Mouse (Mus musculus) kidney, postnatal 0 days (tissue): ENCODE data around the gene Fam169a. TPM values are rescaled to one million over a fixed set of nuclear protein-coding genes. Genes with fewer than 3 reads are reported as not detected.

Experiments
- ATAC-seq: fragments of 200-750 bp; cut with Nextera tagmentation; replicated peaks from 2 replicates; pipeline ENCODE4 v1.8.0; 2017; ENCODE audit warnings: low read depth, moderate number of reproducible peaks, moderate TSS enrichment, moderate library complexity; ENCODE audit not compliant: low FRiP score
- DNase-seq: peaks from one replicate; pipeline ENCODE4 v3.0.0-alpha.2; 2016; ENCODE audit warnings: low spot score
- H3K27ac ChIP-seq: fragments of 300-500 bp; sonication (generic); 2 replicates; pipeline ENCODE4 v1.5.1; 2014; ENCODE audit warnings: mild to moderate bottlenecking
- H3K27me3 ChIP-seq: fragments of 300-500 bp; sonication (generic); 2 replicates; pipeline ENCODE4 v1.6.1; 2014; ENCODE audit warnings: low read length, mixed read lengths; ENCODE audit not compliant: insufficient read depth
- H3K36me3 ChIP-seq: fragments of 300-500 bp; sonication (generic); 2 replicates; pipeline ENCODE4 v1.6.1; 2014; ENCODE audit warnings: low read length, mixed read lengths; ENCODE audit not compliant: insufficient read depth
- H3K4me1 ChIP-seq: fragments of 300-500 bp; sonication (generic); replicated peaks from 2 replicates; pipeline ENCODE4 v1.6.1; 2014; ENCODE audit warnings: antibody characterized with exemption, low read length, mixed read lengths; ENCODE audit not compliant: insufficient read depth
- H3K4me2 ChIP-seq: fragments of 300-500 bp; sonication (generic); 2 replicates; pipeline ENCODE4 v1.6.1; 2014; ENCODE audit warnings: mild to moderate bottlenecking, low read length, moderate library complexity, mixed read lengths
- H3K4me3 ChIP-seq: fragments of 300-500 bp; sonication (generic); replicated peaks from 2 replicates; pipeline ENCODE4 v1.5.1; 2014; ENCODE audit warnings: low read depth, low read length
- H3K9ac ChIP-seq: fragments of 300-500 bp; sonication (generic); 2 replicates; pipeline ENCODE4 v1.6.1; 2014; ENCODE audit warnings: low read depth, low read length
- H3K9me3 ChIP-seq: fragments of 300-500 bp; sonication (generic); replicated peaks from 2 replicates; pipeline ENCODE4 v1.6.1; 2016; ENCODE audit warnings: low read length, inconsistent platforms, mixed read lengths
- CTCF ChIP-seq: IDR thresholded peaks from 2 replicates; pipeline ENCODE4 v1.5.1; 2016; ENCODE audit warnings: antibody characterized with exemption, low read depth, mild to moderate bottlenecking, moderate library complexity
- WGBS: fragments of 180-500 bp; shearing (Covaris S2); extraction: QIAGEN DNeasy Blood & Tissue Kit; methylation state at CpG from one replicate; pipeline ENCODE4 v1.1.7; 2014; 5-methylcytosine and 5-hydroxymethylcytosine counted together
- polyA plus RNA-seq: library from polyadenylated mRNA; unstranded; fragments of >200 nt; fragmentation: Nextera tagmentation; extraction: Ambion mirVana; gene quantifications from 2 replicates; pipeline ENCODE4 v1.2.1, GENCODE M21; 2015

Fam169a gene
- polyA plus RNA-seq = 1.8 TPM in 2 replicates

DNA sequence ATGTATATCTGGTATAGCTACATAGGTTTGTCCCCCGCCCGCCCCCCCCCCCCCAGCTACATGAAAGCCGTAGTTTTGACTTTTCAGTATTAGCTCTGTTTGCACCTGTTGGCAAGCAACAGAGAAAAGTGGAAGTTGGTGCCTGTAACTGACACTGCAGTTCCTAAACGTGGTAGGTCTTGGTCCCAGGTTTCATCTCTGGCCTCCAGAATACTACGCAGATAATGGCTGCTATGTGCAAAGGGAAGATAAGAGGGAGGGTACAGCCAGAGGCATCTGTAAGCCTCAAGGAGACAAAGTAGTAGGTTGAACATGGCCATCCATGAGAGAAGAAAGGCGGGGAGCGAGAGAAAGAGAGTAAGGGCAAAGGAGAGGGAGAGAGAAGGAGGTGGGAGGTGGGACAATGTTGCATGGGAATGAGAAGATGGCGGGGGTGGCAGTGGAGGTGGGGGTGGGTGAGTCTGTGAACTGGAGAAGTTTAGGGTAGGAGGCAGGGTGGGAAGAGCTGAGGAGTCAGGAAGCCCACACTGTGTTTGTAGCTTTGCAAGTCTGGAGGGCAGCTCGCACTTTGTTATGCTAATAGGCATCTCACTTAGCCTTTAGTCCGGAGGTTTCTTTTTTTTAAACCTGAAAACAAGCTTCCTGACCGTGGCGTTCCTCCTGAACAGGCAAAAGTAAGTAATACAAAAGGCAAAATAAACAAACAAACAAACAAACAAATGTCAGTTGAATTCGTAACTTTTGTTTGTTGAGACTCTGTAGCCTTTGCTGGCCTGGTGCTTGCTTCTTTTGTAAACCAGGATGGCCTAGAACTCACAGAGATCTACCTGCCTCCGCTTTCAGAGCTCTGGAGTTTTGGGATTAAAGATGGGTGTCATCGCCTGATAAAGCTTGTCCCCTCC, at the start of gene Fam169a:
Gene Fam169a (plus strand): TSS at position 638 of the 902 bp plus-strand sequence.
- Histone ChIP-seq H3K9ac (no peak within 1 kb of the TSS), H3K27me3 (no peaks in the 10 kb centered on the region), H3K27ac (no peak within 1 kb of the TSS), H3K4me1 (no peaks in the 10 kb centered on the region), H3K4me3 (no peak within 1 kb of the TSS), H3K9me3 (no peaks in the 10 kb centered on the region), H3K36me3 (no peaks in the 10 kb centered on the region), H3K4me2 (no peak within 1 kb of the TSS)
- DNase-seq = no peak
- ATAC-seq = no peak
- WGBS = 71% methylated on average over 15 of the region's 15 CpGs
- TF ChIP-seq CTCF = no peak

DNA sequence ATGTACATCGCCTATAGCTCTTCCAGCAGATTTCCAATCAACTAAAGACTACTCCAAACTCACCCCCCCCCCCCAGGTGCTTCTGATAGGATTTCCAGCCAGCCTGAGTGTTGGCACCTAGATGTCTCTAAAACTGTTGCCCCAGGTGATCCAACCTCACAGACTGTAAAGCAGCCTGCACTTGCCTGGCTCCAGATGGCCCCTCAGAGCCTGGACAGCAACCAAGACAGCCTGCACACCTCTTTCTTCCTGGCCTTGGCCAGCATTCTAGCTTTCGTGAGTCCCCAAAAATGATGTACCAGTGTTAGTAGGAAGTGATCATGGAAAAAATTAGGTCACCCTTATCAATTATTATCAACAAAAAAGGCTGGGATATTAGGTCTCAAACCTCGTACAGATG, 49.4 kb upstream of the Fam169a start:
- H3K36me3 ChIP-seq = no peaks in the 10 kb centered on the region
- H3K9me3 ChIP-seq = no peaks in the 10 kb centered on the region
- no peak overlapping the region for H3K4me2 ChIP-seq
- no peak overlapping the region for H3K4me3 ChIP-seq
- no peaks in the 10 kb centered on the region for H3K4me1 ChIP-seq
- WGBS = 84% methylated on average over 3 of the region's 3 CpGs
- H3K27me3 ChIP-seq = no peaks in the 10 kb centered on the region
- H3K27ac ChIP-seq = no peak overlapping the region
- DNase-seq = no peak
- ATAC-seq = no peak
- no peak overlapping the region for H3K9ac ChIP-seq
- no peak for TF ChIP-seq CTCF

DNA sequence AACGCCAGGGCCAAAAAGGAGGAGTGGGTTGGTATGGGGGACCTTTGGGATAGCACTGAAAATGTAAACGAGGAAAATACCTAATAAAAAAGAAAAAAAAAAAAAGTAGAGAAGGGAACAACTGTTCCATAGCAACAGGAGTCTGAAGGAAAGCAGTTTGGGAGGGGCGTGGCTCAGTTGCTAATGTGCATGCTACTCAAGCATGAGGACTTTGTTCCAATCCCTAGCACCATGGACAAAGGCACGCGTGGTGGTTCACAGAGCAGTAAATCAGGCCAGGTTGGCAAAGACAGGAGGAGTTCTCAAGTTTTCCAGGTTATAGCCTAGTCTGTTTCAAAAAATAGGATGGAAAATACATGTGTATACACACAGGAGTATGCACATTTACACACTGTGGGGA, 47.0 kb upstream of the Fam169a start:
- Histone ChIP-seq H3K9ac (no peak overlapping the region), H3K27ac (no peak overlapping the region), H3K9me3 (no peaks in the 10 kb centered on the region), H3K4me1 (no peaks in the 10 kb centered on the region), H3K4me2 (no peak overlapping the region), H3K27me3 (no peaks in the 10 kb centered on the region), H3K4me3 (no peak overlapping the region), H3K36me3 (no peaks in the 10 kb centered on the region)
- ATAC-seq (no peak), DNase-seq (peak; percentile 20)
- WGBS = 62% methylated on average over 5 of the region's 5 CpGs
- TF ChIP-seq CTCF = no peak

DNA sequence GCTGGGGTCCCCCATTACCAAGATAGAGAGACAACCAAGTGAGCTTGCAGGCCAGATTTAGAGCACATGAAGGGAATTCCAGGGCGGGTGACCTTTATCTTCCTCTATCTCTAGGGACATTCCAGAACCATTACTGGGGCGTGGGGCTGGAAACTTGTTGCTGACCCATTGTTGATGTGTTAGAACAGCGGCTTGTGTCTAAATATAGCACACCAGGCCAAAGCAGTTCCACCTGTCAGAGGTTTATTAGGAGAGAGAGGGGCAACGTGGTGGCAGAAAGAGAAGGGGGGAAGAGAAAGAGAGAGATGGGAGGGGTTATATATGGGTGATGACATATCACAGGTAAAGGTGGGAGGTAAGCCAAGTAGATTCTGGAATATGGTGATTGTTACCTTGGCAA, 45.2 kb upstream of the Fam169a start:
- no peaks in the 10 kb centered on the region for H3K4me1 ChIP-seq
- no peak overlapping the region for H3K4me3 ChIP-seq
- 49% methylated on average over 4 of the region's 4 CpGs for WGBS
- no peak for ATAC-seq
- no peaks in the 10 kb centered on the region for H3K9me3 ChIP-seq
- H3K4me2 ChIP-seq = no peak overlapping the region
- H3K9ac ChIP-seq = no peak overlapping the region
- no peaks in the 10 kb centered on the region for H3K27me3 ChIP-seq
- no peak overlapping the region for H3K27ac ChIP-seq
- no peak for TF ChIP-seq CTCF
- no peaks in the 10 kb centered on the region for H3K36me3 ChIP-seq
- no peak for DNase-seq

DNA sequence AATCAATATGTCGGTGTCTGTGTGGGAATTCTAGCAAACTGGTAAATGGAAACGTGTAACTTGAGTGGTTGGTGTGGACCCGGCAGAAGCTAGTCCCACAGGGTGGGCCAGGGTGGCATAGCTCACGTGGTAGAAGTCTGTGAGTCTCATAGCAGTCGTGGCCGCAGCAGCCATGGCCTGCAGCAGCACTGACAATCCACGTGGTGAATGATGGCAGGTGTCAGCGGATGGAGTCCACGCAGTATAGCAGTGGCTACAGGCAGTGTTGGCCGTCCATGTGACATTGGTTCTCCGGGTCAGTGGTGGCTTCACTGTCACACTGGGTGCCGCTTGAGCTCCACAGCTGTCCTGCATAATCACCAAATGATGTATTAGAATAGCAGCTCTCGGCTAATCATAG, 37.0 kb upstream of the Fam169a start:
- WGBS = 88% methylated on average over 13 of the region's 13 CpGs
- ATAC-seq = no peak
- Histone ChIP-seq H3K27ac (no peak overlapping the region), H3K27me3 (no peaks in the 10 kb centered on the region), H3K4me1 (no peaks in the 10 kb centered on the region), H3K9me3 (no peaks in the 10 kb centered on the region), H3K36me3 (no peaks in the 10 kb centered on the region), H3K9ac (no peak overlapping the region), H3K4me3 (no peak overlapping the region), H3K4me2 (no peak overlapping the region)
- TF ChIP-seq CTCF = no peak
- no peak for DNase-seq

DNA sequence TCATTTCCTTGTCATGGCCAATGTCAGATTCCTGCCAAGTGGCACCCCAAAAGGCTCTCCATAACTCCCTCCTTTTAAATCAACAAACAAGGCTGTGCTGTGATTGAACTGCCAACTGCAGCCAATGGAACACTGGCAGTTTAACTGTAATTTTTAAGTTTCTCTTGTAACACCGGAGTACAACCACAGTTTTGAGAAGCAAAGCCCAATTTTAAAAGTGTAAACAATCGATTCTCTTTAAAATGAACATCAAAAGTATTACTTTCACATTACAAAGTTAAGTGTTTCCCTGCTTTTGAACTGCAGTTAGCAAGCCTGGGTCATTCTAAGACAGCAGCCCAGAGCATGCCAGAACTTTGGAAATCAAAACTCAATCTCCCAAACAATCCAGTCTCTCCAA, 32.8 kb upstream of the Fam169a start, which contains the start of gene 1700029F12Rik:
Gene 1700029F12Rik (minus strand): TSS at position 101 of the 400 bp plus-strand sequence.
- no peak for DNase-seq
- WGBS = 75% methylated on average over 2 of the region's 2 CpGs
- H3K4me2 ChIP-seq = no peak within 1 kb of the TSS
- H3K9ac ChIP-seq = no peak within 1 kb of the TSS
- no peaks in the 10 kb centered on the region for H3K9me3 ChIP-seq
- H3K27ac ChIP-seq = no peak within 1 kb of the TSS
- ATAC-seq = no peak
- H3K27me3 ChIP-seq = no peaks in the 10 kb centered on the region
- no peaks in the 10 kb centered on the region for H3K36me3 ChIP-seq
- no peak within 1 kb of the TSS for H3K4me3 ChIP-seq
- no peaks in the 10 kb centered on the region for H3K4me1 ChIP-seq
- TF ChIP-seq CTCF = no peak

DNA sequence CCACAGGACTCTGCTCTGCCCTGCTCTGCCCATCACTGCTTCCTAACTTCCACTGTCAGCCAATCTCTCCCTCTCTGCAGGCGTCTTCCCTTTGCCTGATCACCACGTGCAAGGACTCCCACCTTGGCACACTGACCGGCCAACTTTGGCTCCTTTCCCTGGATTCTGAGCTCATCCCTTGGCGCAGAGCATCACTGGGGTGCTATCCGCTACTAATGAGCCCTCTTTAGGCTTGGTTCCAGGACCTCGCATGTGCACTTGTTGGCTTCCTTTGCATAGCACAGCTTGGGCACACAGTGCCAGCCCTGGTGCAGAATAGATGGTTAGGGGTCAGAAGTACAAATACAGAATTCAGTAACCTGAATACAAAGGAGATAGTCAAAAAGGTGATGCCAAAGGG, 15.9 kb upstream of the Fam169a start:
- Histone ChIP-seq H3K36me3 (no peaks in the 10 kb centered on the region), H3K4me3 (no peak overlapping the region), H3K9me3 (no peaks in the 10 kb centered on the region), H3K4me1 (no peaks in the 10 kb centered on the region), H3K27ac (no peak overlapping the region), H3K27me3 (no peaks in the 10 kb centered on the region), H3K4me2 (no peak overlapping the region), H3K9ac (no peak overlapping the region)
- no peak for TF ChIP-seq CTCF
- DNase-seq = no peak
- no peak for ATAC-seq
- WGBS = 79% methylated on average over 6 of the region's 6 CpGs
